Mouse (Mus musculus) neural tube, embryonic 13.5 days (tissue): ENCODE measurements at regions not wholly inside any gene's neighbourhood (a gene's known extent, or its start where the extent isn't known, plus 50 kb on each side); places are given as distances from the start of the nearest gene placed in this dataset.

Source experiments
- ATAC-seq: fragments of 200-750 bp; cut with Nextera tagmentation; 2 replicates; pipeline ENCODE4 v1.8.0; 2017; ENCODE audit warnings: low read depth, mild to moderate bottlenecking, moderate TSS enrichment, moderate library complexity
- H3K27ac ChIP-seq: fragments of 300-500 bp; sonication (generic); replicated peaks from 2 replicates; pipeline ENCODE4 v1.5.1; 2015; ENCODE audit warnings: moderate library complexity, mild to moderate bottlenecking, inconsistent platforms
- H3K27me3 ChIP-seq: fragments of 300-500 bp; sonication (generic); 2 replicates; pipeline ENCODE4 v1.6.1; 2015; ENCODE audit warnings: mild to moderate bottlenecking, inconsistent platforms
- H3K36me3 ChIP-seq: fragments of 300-500 bp; sonication (generic); 2 replicates; pipeline ENCODE4 v1.6.1; 2015; ENCODE audit warnings: mild to moderate bottlenecking, inconsistent platforms
- H3K4me1 ChIP-seq: fragments of 300-500 bp; sonication (generic); replicated peaks from 2 replicates; pipeline ENCODE4 v1.6.1; 2015; ENCODE audit warnings: inconsistent platforms
- H3K4me2 ChIP-seq: fragments of 300-500 bp; sonication (generic); 2 replicates; pipeline ENCODE4 v1.6.1; 2015; ENCODE audit warnings: inconsistent platforms, mild to moderate bottlenecking, moderate library complexity
- H3K4me3 ChIP-seq: fragments of 300-500 bp; sonication (generic); 2 replicates; pipeline ENCODE4 v1.5.1; 2015; ENCODE audit warnings: mild to moderate bottlenecking, inconsistent platforms
- H3K9ac ChIP-seq: fragments of 300-500 bp; sonication (generic); 2 replicates; pipeline ENCODE4 v1.6.1; 2015; ENCODE audit warnings: moderate library complexity, mild to moderate bottlenecking, inconsistent platforms
- H3K9me3 ChIP-seq: fragments of 300-500 bp; sonication (generic); 2 replicates; pipeline ENCODE4 v1.6.1; 2016; ENCODE audit warnings: inconsistent platforms
- WGBS: fragments of 180-500 bp; shearing (Covaris S2); methylation state at CpG from one replicate; pipeline ENCODE4 v1.1.7; 2015; 5-methylcytosine and 5-hydroxymethylcytosine counted together

DNA sequence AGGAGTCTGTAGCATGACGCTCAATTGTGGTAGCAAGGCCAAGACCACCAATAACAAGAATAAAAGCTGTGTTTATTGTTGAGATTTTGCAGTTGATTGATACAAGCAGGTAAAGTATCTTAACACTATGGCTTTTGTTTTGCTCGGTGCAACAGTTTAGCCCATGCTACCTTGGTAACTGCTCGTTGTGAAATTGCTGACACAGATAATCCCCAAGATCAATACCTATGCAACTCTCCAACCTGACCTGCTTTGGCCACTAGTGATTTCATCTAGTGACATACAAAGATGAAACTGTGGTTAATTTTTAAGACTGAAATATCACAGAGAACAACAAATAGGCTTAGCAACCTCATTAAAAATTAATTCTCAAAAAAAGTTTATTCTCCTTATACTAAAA lies 85.2 kb upstream of the Kynu start:
- Histone ChIP-seq H3K4me1 (no peaks in the 10 kb centered on the region), H3K9me3 (no peaks in the 10 kb centered on the region), H3K9ac (no peak overlapping the region), H3K27ac (no peak overlapping the region), H3K4me2 (no peak overlapping the region), H3K36me3 (no peaks in the 10 kb centered on the region), H3K4me3 (no peak overlapping the region), H3K27me3 (no peaks in the 10 kb centered on the region)
- 91% methylated on average over 3 of the region's 3 CpGs for WGBS
- ATAC-seq = no peak

DNA sequence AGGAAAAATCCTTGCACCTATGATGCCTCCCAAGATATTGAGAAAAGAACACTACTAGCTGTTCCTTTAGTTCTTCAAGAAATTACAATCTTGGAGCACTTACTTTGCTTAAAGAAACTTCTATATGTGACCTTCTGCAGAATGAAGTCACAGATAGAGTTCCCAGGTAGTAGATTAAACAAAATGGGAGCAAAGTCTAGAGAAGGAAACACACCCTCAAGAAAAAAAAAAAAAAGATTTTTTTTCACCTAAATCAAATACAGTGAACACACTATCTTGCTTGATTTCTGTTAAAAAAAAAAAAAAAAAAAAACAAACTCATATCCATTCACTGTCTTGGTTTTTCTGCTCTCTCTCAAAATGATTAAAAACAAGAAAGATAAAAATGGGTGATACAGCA lies 76.6 kb upstream of the Kynu start:
- Histone ChIP-seq H3K9me3 (no peaks in the 10 kb centered on the region), H3K4me2 (no peak overlapping the region), H3K36me3 (no peaks in the 10 kb centered on the region), H3K27me3 (no peaks in the 10 kb centered on the region), H3K9ac (no peak overlapping the region), H3K4me1 (no peaks in the 10 kb centered on the region), H3K27ac (no peak overlapping the region), H3K4me3 (no peak overlapping the region)
- no peak for ATAC-seq

DNA sequence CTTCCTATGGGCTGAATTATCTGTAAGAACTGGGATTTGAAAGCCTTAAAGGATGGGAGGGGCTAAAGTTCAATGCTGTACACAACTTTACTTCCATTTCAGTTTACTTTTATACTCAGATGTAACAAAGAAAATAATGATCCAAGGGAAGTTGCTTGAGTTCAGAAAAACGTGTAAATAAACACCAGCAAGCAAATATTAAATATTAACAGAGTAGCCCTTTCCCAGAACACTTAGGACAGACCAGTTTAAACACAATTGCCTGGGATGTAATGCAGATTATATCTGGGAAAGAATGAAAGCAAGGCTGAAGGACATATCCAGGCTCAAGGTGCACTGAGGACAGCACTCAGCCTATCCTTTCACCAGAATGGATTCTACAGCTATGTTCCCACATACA lies 75.3 kb upstream of the Kynu start:
- no peak for ATAC-seq
- Histone ChIP-seq H3K27me3 (no peaks in the 10 kb centered on the region), H3K27ac (no peak overlapping the region), H3K9ac (no peak overlapping the region), H3K4me3 (no peak overlapping the region), H3K4me1 (no peaks in the 10 kb centered on the region), H3K36me3 (no peaks in the 10 kb centered on the region), H3K4me2 (no peak overlapping the region), H3K9me3 (no peaks in the 10 kb centered on the region)
- 56% methylated on average over 1 of the region's 1 CpGs for WGBS
